Comparison of ENCODE assay signal across 17 mouse cellular contexts in the genomic region with DNA sequence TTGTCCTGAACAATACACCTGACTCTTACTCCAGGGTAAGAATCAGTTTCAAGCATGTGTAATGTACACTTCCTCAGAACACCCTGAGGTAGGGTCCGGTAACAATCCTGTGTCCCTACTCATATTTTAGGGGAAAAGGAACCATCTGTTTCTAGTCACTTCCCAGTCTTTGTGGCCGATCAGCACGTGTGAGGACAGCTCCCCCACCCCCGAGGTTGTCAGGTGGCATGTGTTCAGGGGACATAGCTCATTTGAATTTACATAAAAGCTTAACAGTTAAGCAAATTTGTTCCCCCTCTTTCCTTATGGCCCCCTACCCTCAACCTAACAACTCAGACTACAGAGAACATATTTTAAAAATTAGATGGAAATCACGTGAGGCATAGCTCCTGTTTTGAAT. TPM values are rescaled to one million over a fixed set of nuclear protein-coding genes. Genes with fewer than 3 reads are reported as not detected.
DNase-seq lines count a peak whose midpoint lies in the region; ATAC-seq and TF ChIP-seq lines count a peak whose summit lies in the region.
"Had no signal": no experiment of that assay in that cellular context is flagged by ENCODE, and none has a peak within 500 bp of the region (broad histone marks: within the 10 kb centered on the region; RNA-seq: fewer than 3 reads in every experiment).

No protein-coding gene starts in this region.

- no peak for TF ChIP-seq CTCF in CH12.LX (conservative IDR thresholded peaks at IDR 0.05 in 1 of 2, IDR thresholded peaks at IDR 0.05 in 1 of 2; ENCODE audit: low read depth in 2 of 2, low read length in 2 of 2)
- no peak for TF ChIP-seq CTCF in liver, embryonic 14.5 days (IDR thresholded peaks at IDR 0.05; ENCODE audit: low read depth)

- peak overlapping the region; percentile 94; the same call in 1 of the 2 replicates for H3K9ac ChIP-seq in heart, embryonic 13.5 days
- no peak overlapping the region for H3K9ac ChIP-seq in CH12.LX (ENCODE audit: insufficient read depth, low read depth)
- H3K9ac ChIP-seq in embryonic facial prominence, embryonic 11.5 days (replicated peaks; ENCODE audit: low read length) = no peak overlapping the region
- peak overlapping the region; percentile 99 for H3K9ac ChIP-seq in liver, embryonic 14.5 days (replicated peaks)
- H3K9ac ChIP-seq in hindbrain, embryonic 13.5 days = no peak overlapping the region
- H3K9ac ChIP-seq in midbrain, embryonic 16.5 days (ENCODE audit: low read depth, low read length) = no peak overlapping the region
- H3K9ac ChIP-seq: embryonic facial prominence, embryonic 15.5 days; forebrain, postnatal 0 days; midbrain, embryonic 12.5 days had no signal

- TF ChIP-seq POLR2A in CH12.LX (IDR thresholded peaks at IDR 0.05; ENCODE audit: low read depth, low read length) = no peak

- no peak overlapping the region for H3K27ac ChIP-seq in heart, embryonic 13.5 days (replicated peaks)
- no peak overlapping the region for H3K27ac ChIP-seq in CH12.LX (ENCODE audit: insufficient read depth, low read depth)
- H3K27ac ChIP-seq in embryonic facial prominence, embryonic 11.5 days (replicated peaks; ENCODE audit: low read depth, low read length) = no peak overlapping the region
- H3K27ac ChIP-seq in liver, embryonic 14.5 days = peak overlapping the region; percentile 100
- no peak overlapping the region for H3K27ac ChIP-seq in hindbrain, embryonic 13.5 days
- H3K27ac ChIP-seq in midbrain, embryonic 16.5 days (ENCODE audit: low read length) = no peak overlapping the region
- H3K27ac ChIP-seq: hindbrain, embryonic 10.5 days; layer of hippocampus, adult 2 months; macrophage; midbrain, embryonic 12.5 days had no signal

- peaks cover 52% of the 10 kb centered on the region for H3K4me1 ChIP-seq in heart, embryonic 13.5 days
- peaks cover 7 to 33% of the 10 kb centered on the region in 2 experiments; a peak in 3 of 4 replicates for H3K4me1 ChIP-seq in CH12.LX (ENCODE audit: control insufficient read depth in 1 of 2, insufficient read depth in 2 of 2)
- H3K4me1 ChIP-seq in embryonic facial prominence, embryonic 11.5 days (ENCODE audit: control insufficient read depth, insufficient read depth, low read length) = no peaks in the 10 kb centered on the region; the same call in 1 of the 2 replicates
- H3K4me1 ChIP-seq in liver, embryonic 14.5 days (replicated peaks; ENCODE audit: control insufficient read depth in 2 of 2, insufficient read depth in 2 of 2, low read length in 1 of 2) = peaks cover 40 to 60% of the 10 kb centered on the region in 2 experiments
- peaks cover 39% of the 10 kb centered on the region for H3K4me1 ChIP-seq in hindbrain, embryonic 13.5 days (replicated peaks)
- H3K4me1 ChIP-seq in midbrain, embryonic 16.5 days (ENCODE audit: control insufficient read depth, insufficient read depth, low read length) = peaks cover 12% of the 10 kb centered on the region

- no peaks in the 10 kb centered on the region for H3K36me3 ChIP-seq in heart, embryonic 13.5 days
- no peaks in the 10 kb centered on the region for H3K36me3 ChIP-seq in CH12.LX (replicated peaks in 1 of 2; ENCODE audit: control insufficient read depth in 1 of 2, insufficient read depth in 1 of 2, low read length in 1 of 2)
- H3K36me3 ChIP-seq in embryonic facial prominence, embryonic 11.5 days (replicated peaks; ENCODE audit: control insufficient read depth, insufficient read depth, low read depth, low read length) = no peaks in the 10 kb centered on the region
- H3K36me3 ChIP-seq in liver, embryonic 14.5 days (replicated peaks; ENCODE audit: control insufficient read depth, insufficient read depth, low read depth) = peaks cover 55% of the 10 kb centered on the region
- no peaks in the 10 kb centered on the region for H3K36me3 ChIP-seq in hindbrain, embryonic 13.5 days
- no peaks in the 10 kb centered on the region for H3K36me3 ChIP-seq in midbrain, embryonic 16.5 days (ENCODE audit: control insufficient read depth, insufficient read depth, low read length)
- H3K36me3 ChIP-seq: hindbrain, embryonic 10.5 days; midbrain, embryonic 12.5 days had no signal

- dilution Hi-C loops in CH12.LX (cut with MboI; ENCODE audit: extremely low pct_ligation_motif_present, extremely low pct_unique_long_range_greater_than_20kb, low sequenced_read_pairs) = no loop called here

- H3K4me3 ChIP-seq in heart, embryonic 13.5 days = peak overlapping the region; percentile 95
- no peak overlapping the region for H3K4me3 ChIP-seq in CH12.LX (replicated peaks in 1 of 3; ENCODE audit: low read depth in 2 of 3, low read length in 2 of 3, poor library complexity in 1 of 3)
- no peak overlapping the region for H3K4me3 ChIP-seq in embryonic facial prominence, embryonic 11.5 days (ENCODE audit: low read depth, low read length)
- peak overlapping the region; percentile 96 to 97 for H3K4me3 ChIP-seq in liver, embryonic 14.5 days (ENCODE audit: insufficient read depth in 1 of 2, low read depth in 2 of 2, low read length in 2 of 2)
- no peak overlapping the region for H3K4me3 ChIP-seq in hindbrain, embryonic 13.5 days
- no peak overlapping the region for H3K4me3 ChIP-seq in midbrain, embryonic 16.5 days (ENCODE audit: low read depth, low read length)
- H3K4me3 ChIP-seq: embryonic facial prominence, embryonic 15.5 days; layer of hippocampus, adult 2 months; midbrain, embryonic 12.5 days had no signal

- no peaks in the 10 kb centered on the region for H3K9me3 ChIP-seq in heart, embryonic 13.5 days
- H3K9me3 ChIP-seq in CH12.LX (replicated peaks; ENCODE audit: low read length) = no peaks in the 10 kb centered on the region
- H3K9me3 ChIP-seq in embryonic facial prominence, embryonic 11.5 days (replicated peaks; ENCODE audit: control insufficient read depth, low read length) = no peaks in the 10 kb centered on the region
- H3K9me3 ChIP-seq in liver, embryonic 14.5 days (ENCODE audit: control insufficient read depth, low read length) = no peaks in the 10 kb centered on the region
- no peaks in the 10 kb centered on the region for H3K9me3 ChIP-seq in hindbrain, embryonic 13.5 days
- no peaks in the 10 kb centered on the region for H3K9me3 ChIP-seq in midbrain, embryonic 16.5 days (replicated peaks; ENCODE audit: control insufficient read depth, low read length, poor library complexity, severe bottlenecking)
- H3K9me3 ChIP-seq: embryonic facial prominence, embryonic 15.5 days; hindbrain, embryonic 10.5 days; midbrain, embryonic 12.5 days had no signal

- no peaks in the 10 kb centered on the region for H3K27me3 ChIP-seq in heart, embryonic 13.5 days (replicated peaks)
- H3K27me3 ChIP-seq in CH12.LX (replicated peaks) = peaks cover 72% of the 10 kb centered on the region
- no peaks in the 10 kb centered on the region for H3K27me3 ChIP-seq in embryonic facial prominence, embryonic 11.5 days (ENCODE audit: control insufficient read depth, insufficient read depth, low read length)
- no peaks in the 10 kb centered on the region for H3K27me3 ChIP-seq in liver, embryonic 14.5 days (ENCODE audit: control insufficient read depth, insufficient read depth, low read length)
- peaks cover 8% of the 10 kb centered on the region for H3K27me3 ChIP-seq in hindbrain, embryonic 13.5 days
- peaks cover 6% of the 10 kb centered on the region for H3K27me3 ChIP-seq in midbrain, embryonic 16.5 days (ENCODE audit: control insufficient read depth, insufficient read depth, low read depth, low read length)
- H3K27me3 ChIP-seq: embryonic facial prominence, embryonic 15.5 days had no signal

- H3K79me2 ChIP-seq in CH12.LX (replicated peaks; ENCODE audit: control insufficient read depth, extremely low read depth, insufficient read depth, poor library complexity, severe bottlenecking) = no peaks in the 10 kb centered on the region

- DNase-seq in heart, adult 8-10 months (ENCODE audit: low spot score) = no peak
- DNase-seq in CH12.LX (ENCODE audit: extremely low read depth) = no peak
- DNase-seq in embryonic facial prominence, embryonic 11.5 days (ENCODE audit: low spot score) = peak; percentile 41
- no peak for DNase-seq in liver, embryonic 14.5 days (ENCODE audit: low read depth in 3 of 3, low spot score in 3 of 3)
- no peak for DNase-seq in layer of hippocampus, postnatal 36 days
- DNase-seq: cerebellum, adult 18-20 months; forebrain, postnatal 0 days had no signal

- WGBS in heart, embryonic 13.5 days = 58% methylated on average over 5 of the region's 5 CpGs
- 36% methylated on average over 5 of the region's 5 CpGs for WGBS in embryonic facial prominence, embryonic 11.5 days
- 29% methylated on average over 5 of the region's 5 CpGs for WGBS in liver, embryonic 14.5 days (ENCODE audit: insufficient replicate concordance)
- WGBS in hindbrain, embryonic 13.5 days = 35% methylated on average over 5 of the region's 5 CpGs
- 44% methylated on average over 5 of the region's 5 CpGs for WGBS in midbrain, embryonic 16.5 days

- TF ChIP-seq EP300 in CH12.LX (IDR thresholded peaks at IDR 0.05; ENCODE audit: low read length) = peak; percentile 49; the same call in 1 of the 2 replicates
- TF ChIP-seq EP300 in liver, embryonic 14.5 days (IDR thresholded peaks at IDR 0.05; ENCODE audit: low read depth) = no peak

- no peak for ATAC-seq in heart, embryonic 13.5 days (ENCODE audit: extremely low read depth, insufficient number of reproducible peaks, low FRiP score, low TSS enrichment)
- ATAC-seq in embryonic facial prominence, embryonic 11.5 days (replicated peaks; ENCODE audit: insufficient number of reproducible peaks, low FRiP score, low TSS enrichment, low read depth) = no peak
- ATAC-seq in liver, embryonic 14.5 days (ENCODE audit: insufficient read depth) = no peak
- no peak for ATAC-seq in hindbrain, embryonic 13.5 days (ENCODE audit: low FRiP score)
- ATAC-seq in midbrain, embryonic 16.5 days = no peak
- ATAC-seq: forebrain, postnatal 0 days; intestine, embryonic 16.5 days; Patski had no signal

- in situ Hi-C loops in CH12.LX (cut with MboI; ENCODE audit: low pct_ligation_motif_present, low pct_unique_long_range_greater_than_20kb, low sequenced_read_pairs) = no loop called here

- no peak for TF ChIP-seq RAD21 in CH12.LX (IDR thresholded peaks at IDR 0.05; ENCODE audit: low read depth, low read length)

- H3K4me2 ChIP-seq in heart, embryonic 13.5 days = peak overlapping the region; percentile 97
- H3K4me2 ChIP-seq in CH12.LX (ENCODE audit: insufficient read depth, low read depth, poor library complexity, severe bottlenecking) = no peak overlapping the region
- no peak overlapping the region for H3K4me2 ChIP-seq in embryonic facial prominence, embryonic 11.5 days (ENCODE audit: low read depth, low read length)
- H3K4me2 ChIP-seq in liver, embryonic 14.5 days (ENCODE audit: low read depth) = peak overlapping the region; percentile 98
- H3K4me2 ChIP-seq in hindbrain, embryonic 13.5 days = no peak overlapping the region
- no peak overlapping the region for H3K4me2 ChIP-seq in midbrain, embryonic 16.5 days (ENCODE audit: low read length)
- H3K4me2 ChIP-seq: midbrain, embryonic 12.5 days had no signal

RNA-seq across cellular contexts. Expression of gene Fam117a, which starts 3.8 kb away (rescaled TPM):
- 6.3 and 7.7 TPM in 2 replicates for polyA plus RNA-seq in heart, embryonic 13.5 days (2015; fragmentation: Nextera tagmentation; extraction: Ambion mirVana)
- total RNA-seq in heart, adult 8-10 months (2022) = 1 to 10 TPM; 5.1 to 6.6 (median 6.0) TPM
- total RNA-seq in CH12.LX (2012; rRNA removed) = 1.5 and 2.2 TPM in 2 replicates
- total RNA-seq in CH12.LX (2014; rRNA removed) = 0.54 and 0.62 TPM in 2 replicates
- polyA plus RNA-seq in CH12.LX (2012; ENCODE audit: insufficient read length, low read depth) = 0.91 and 0.98 TPM in 2 replicates
- polyA plus RNA-seq in embryonic facial prominence, embryonic 11.5 days (2014; fragmentation: Nextera tagmentation; extraction: Ambion mirVana) = 14.1 and 15.0 TPM in 2 replicates
- polyA plus RNA-seq in liver, embryonic 14.5 days (2012; rRNA removed) = 103 and 114 TPM in 2 replicates
- polyA plus RNA-seq in liver, embryonic 14.5 days (2014; fragmentation: Nextera tagmentation; extraction: Ambion mirVana) = 71.6 and 80.9 TPM in 2 replicates
- total RNA-seq in layer of hippocampus, postnatal 36 days (2021) = 1 to 10 TPM; 4.7 to 7.3 TPM
- polyA plus RNA-seq in hindbrain, embryonic 13.5 days (2015; fragmentation: Nextera tagmentation; extraction: Ambion mirVana) = 3.5 TPM in 2 replicates
- 2.1 and 2.2 TPM in 2 replicates for polyA plus RNA-seq in midbrain, embryonic 16.5 days (2015; fragmentation: Nextera tagmentation; extraction: Ambion mirVana)

RNA-seq across cellular contexts. Expression of gene Kat7, which starts 30.6 kb away (rescaled TPM):
- 44.2 and 46.0 TPM in 2 replicates for polyA plus RNA-seq in heart, embryonic 13.5 days (2015; fragmentation: Nextera tagmentation; extraction: Ambion mirVana)
- 10 to 100 TPM; 27.2 to 37.8 (median 32.3) TPM for total RNA-seq in heart, adult 8-10 months (2022)
- total RNA-seq in CH12.LX (2012; rRNA removed) = 59.5 and 60.3 TPM in 2 replicates
- 65.1 and 66.7 TPM in 2 replicates for total RNA-seq in CH12.LX (2014; rRNA removed)
- 82.0 and 90.2 TPM in 2 replicates for polyA plus RNA-seq in CH12.LX (2012; ENCODE audit: insufficient read length, low read depth)
- 81.9 and 87.9 TPM in 2 replicates for polyA plus RNA-seq in embryonic facial prominence, embryonic 11.5 days (2014; fragmentation: Nextera tagmentation; extraction: Ambion mirVana)
- polyA plus RNA-seq in liver, embryonic 14.5 days (2012; rRNA removed) = 16.3 and 19.4 TPM in 2 replicates
- polyA plus RNA-seq in liver, embryonic 14.5 days (2014; fragmentation: Nextera tagmentation; extraction: Ambion mirVana) = 23.6 and 26.7 TPM in 2 replicates
- total RNA-seq in layer of hippocampus, postnatal 36 days (2021) = 10 to 100 TPM; 72.0 to 74.0 TPM
- polyA plus RNA-seq in hindbrain, embryonic 13.5 days (2015; fragmentation: Nextera tagmentation; extraction: Ambion mirVana) = 59.8 and 61.0 TPM in 2 replicates
- 65.8 and 69.1 TPM in 2 replicates for polyA plus RNA-seq in midbrain, embryonic 16.5 days (2015; fragmentation: Nextera tagmentation; extraction: Ambion mirVana)

RNA-seq across cellular contexts. Expression of gene Slc35b1, which starts 43.8 kb away (rescaled TPM):
- polyA plus RNA-seq in heart, embryonic 13.5 days (2015; fragmentation: Nextera tagmentation; extraction: Ambion mirVana) = 77.2 and 78.4 TPM in 2 replicates
- 10 to 100 TPM; 35.4 to 42.2 (median 36.5) TPM for total RNA-seq in heart, adult 8-10 months (2022)
- total RNA-seq in CH12.LX (2012; rRNA removed) (47.0 and 74.9 TPM in 2 replicates), CH12.LX (2014; rRNA removed) (75.1 and 76.4 TPM in 2 replicates)
- 119 and 125 TPM in 2 replicates for polyA plus RNA-seq in CH12.LX (2012; ENCODE audit: insufficient read length, low read depth)
- polyA plus RNA-seq in embryonic facial prominence, embryonic 11.5 days (2014; fragmentation: Nextera tagmentation; extraction: Ambion mirVana) = 125 and 134 TPM in 2 replicates
- 24.1 and 24.6 TPM in 2 replicates for polyA plus RNA-seq in liver, embryonic 14.5 days (2012; rRNA removed)
- polyA plus RNA-seq in liver, embryonic 14.5 days (2014; fragmentation: Nextera tagmentation; extraction: Ambion mirVana) = 37.4 and 44.9 TPM in 2 replicates
- total RNA-seq in layer of hippocampus, postnatal 36 days (2021) = 10 to 100 TPM; 71.5 to 73.1 TPM
- 133 and 135 TPM in 2 replicates for polyA plus RNA-seq in hindbrain, embryonic 13.5 days (2015; fragmentation: Nextera tagmentation; extraction: Ambion mirVana)
- 144 and 157 TPM in 2 replicates for polyA plus RNA-seq in midbrain, embryonic 16.5 days (2015; fragmentation: Nextera tagmentation; extraction: Ambion mirVana)

Comparison
In these comparisons a context has a peak if more than half of its experiments do, and no peak if none do; other contexts are left out.
1. H3K4me2 ChIP-seq: peak in heart, embryonic 13.5 days (single experiment) and liver, embryonic 14.5 days (single experiment); none in CH12.LX (single experiment), embryonic facial prominence, embryonic 11.5 days (single experiment), hindbrain, embryonic 13.5 days (single experiment) and midbrain, embryonic 16.5 days (single experiment).
2. H3K4me3 ChIP-seq: peak in heart, embryonic 13.5 days (single experiment) and liver, embryonic 14.5 days (2 of 2); none in CH12.LX (0 of 3), embryonic facial prominence, embryonic 11.5 days (single experiment), hindbrain, embryonic 13.5 days (single experiment) and midbrain, embryonic 16.5 days (single experiment).
3. H3K9ac ChIP-seq: peak in heart, embryonic 13.5 days (single experiment) and liver, embryonic 14.5 days (single experiment); none in CH12.LX (single experiment), embryonic facial prominence, embryonic 11.5 days (single experiment), hindbrain, embryonic 13.5 days (single experiment) and midbrain, embryonic 16.5 days (single experiment).